Mouse (Mus musculus) liver, embryonic 14.5 days (tissue): ENCODE results near the gene Prss45.

Source experiments
- CTCF ChIP-seq: IDR thresholded peaks from 2 replicates; pipeline ENCODE4 v1.5.1; 2016; ENCODE audit warnings: antibody characterized with exemption, low read depth, control low read depth
- EP300 ChIP-seq: IDR thresholded peaks from 2 replicates; pipeline ENCODE4 v1.6.1; 2016; ENCODE audit warnings: antibody characterized with exemption, low read depth

DNA sequence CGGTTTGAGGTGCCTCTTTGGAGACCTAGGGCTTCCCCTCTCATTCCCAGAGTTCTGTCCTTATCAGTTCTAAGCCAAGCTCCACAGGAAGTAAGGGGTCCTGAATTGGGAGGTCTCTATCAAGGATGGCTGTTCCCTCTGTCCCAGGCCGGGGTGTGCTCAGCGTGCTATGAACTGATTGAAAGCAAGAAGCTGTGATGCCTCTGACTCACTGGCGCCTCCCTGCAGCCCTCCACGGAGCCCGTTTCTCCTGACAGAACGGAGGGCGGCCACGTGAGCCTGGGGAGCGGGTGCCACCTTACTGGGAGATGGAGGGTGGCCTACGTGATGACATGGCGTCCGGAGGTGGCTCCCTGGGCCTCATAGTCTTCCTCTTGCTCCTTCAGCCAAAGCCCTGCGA lies 36.5 kb upstream of the Prss45 start, which contains the start of gene Prss42:
- TF ChIP-seq CTCF (no peak), EP300 (no peak)
